Mouse (Mus musculus): ENCODE data around the gene Brat1.

The Brat1 gene

GRCm38 (mm10) chr5:140702103-140702513 lies 2.7 kb upstream of the Brat1 start, which contains the start of gene Iqce:
TSS of gene Iqce (minus strand) at chr5:140702378.
- peak; percentile 97 for DNase-seq

GRCm38 (mm10) chr5:140702618-140703175 lies 2.1 kb upstream of the Brat1 start:
- no peak for DNase-seq

- peak; percentile 28 for DNase-seq
These were observed 1.1 kb upstream of the Brat1 start for GRCm38 (mm10) chr5:140703480-140704377.

GRCm38 (mm10) chr5:140705501-140706171 lies 825 bp downstream of the Brat1 start:
- DNase-seq: no peak

- no peak for DNase-seq
These were observed 5.5 kb downstream of the Brat1 start for GRCm38 (mm10) chr5:140710315-140710714.

GRCm38 (mm10) chr5:140711040-140711439 lies 6.2 kb downstream of the Brat1 start:
- no peak for DNase-seq

GRCm38 (mm10) chr5:140720773-140721172 lies 16.0 kb downstream of the Brat1 start:
- no peak for DNase-seq

GRCm38 (mm10) chr5:140722121-140722520 lies 17.3 kb downstream of the Brat1 start:
- DNase-seq: no peak

GRCm38 (mm10) chr5:140723822-140724221 lies 19.0 kb downstream of the Brat1 start, which contains the start of gene Amz1:
TSS of gene Amz1 (plus strand) at chr5:140724127.
- peak; percentile 76 for DNase-seq

- no peak for DNase-seq
These were observed 21.4 kb downstream of the Brat1 start for GRCm38 (mm10) chr5:140726062-140726839.

GRCm38 (mm10) chr5:140726946-140727740 lies 22.3 kb downstream of the Brat1 start:
- DNase-seq: no peak

GRCm38 (mm10) chr5:140731040-140731797 lies 26.4 kb downstream of the Brat1 start:
- no peak for DNase-seq

GRCm38 (mm10) chr5:140732195-140732594 lies 27.4 kb downstream of the Brat1 start:
- no peak for DNase-seq

- no peak for DNase-seq
These were observed 28.5 kb downstream of the Brat1 start for GRCm38 (mm10) chr5:140733336-140733735.

- peak; percentile 31 for DNase-seq
These were observed 30.5 kb downstream of the Brat1 start for GRCm38 (mm10) chr5:140735297-140735696.

GRCm38 (mm10) chr5:140736166-140736565 lies 31.4 kb downstream of the Brat1 start:
- DNase-seq: no peak

- peak; percentile 49 for DNase-seq
These were observed 35.0 kb downstream of the Brat1 start for GRCm38 (mm10) chr5:140739813-140740212.

GRCm38 (mm10) chr5:140741040-140741439 lies 36.2 kb downstream of the Brat1 start:
- DNase-seq: no peak

GRCm38 (mm10) chr5:140741877-140742276 lies 37.1 kb downstream of the Brat1 start:
- DNase-seq: no peak

- DNase-seq: no peak
These were observed 38.9 kb downstream of the Brat1 start for GRCm38 (mm10) chr5:140743706-140744131.

- no peak for DNase-seq
These were observed 43.6 kb downstream of the Brat1 start for GRCm38 (mm10) chr5:140748425-140748824.

Measured in right cerebral cortex, postnatal 25 days (tissue).